Mouse (Mus musculus) frontal cortex, adult (tissue): ENCODE results near the gene Acat1.

Experiments
- ATAC-seq: cut with Nextera tagmentation; 2 replicates; pipeline ENCODE4 v1.9.2; 2017; ENCODE audit warnings: mild to moderate bottlenecking, moderate library complexity, mixed read lengths; ENCODE audit not compliant: low TSS enrichment

Gene Acat1

GRCm38 (mm10) chr9:53535416-53536320 is 74.5 kb downstream of the Acat1 start:
- no peak for ATAC-seq
